In the genomic region with DNA sequence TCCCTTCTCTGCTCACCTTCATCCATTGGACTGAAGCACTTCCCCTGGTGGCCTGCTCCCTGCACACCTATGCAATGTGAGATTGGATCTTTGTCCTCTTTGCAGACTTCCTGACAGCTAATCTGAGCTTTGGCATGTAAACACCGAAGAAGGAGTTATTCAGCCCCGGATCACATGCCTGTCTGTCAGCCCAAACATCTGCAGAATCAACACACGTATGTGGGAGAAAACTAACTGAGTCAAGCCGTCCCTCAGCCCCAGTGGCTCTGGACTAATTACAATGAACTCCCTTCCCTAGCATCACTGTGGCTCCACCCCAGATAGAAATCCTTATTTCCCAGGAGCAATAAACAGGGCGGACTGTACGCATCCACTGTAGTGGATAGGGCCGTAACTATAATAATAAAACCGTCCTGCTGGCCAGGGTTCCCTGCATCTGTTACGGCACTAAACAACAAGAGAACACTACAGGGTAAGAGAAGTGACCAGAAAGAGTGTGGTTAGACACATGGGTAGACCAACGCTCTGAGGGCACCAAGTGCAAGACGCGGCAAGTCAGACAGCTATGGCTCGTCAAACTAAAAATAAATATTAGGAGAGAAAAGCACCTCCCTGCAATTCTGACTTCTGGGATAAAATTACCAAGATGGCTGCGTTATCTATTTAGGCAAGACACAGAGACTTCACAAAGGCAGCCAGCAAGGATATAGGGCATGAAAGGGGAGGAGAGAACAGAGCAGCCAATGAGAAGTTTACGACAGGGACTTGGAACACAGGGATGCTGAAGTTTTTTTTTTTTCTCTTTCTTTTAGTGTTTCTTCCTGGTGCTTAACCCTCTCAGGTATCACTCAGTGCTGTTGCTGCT, we compare ENCODE assay signal across 8 mouse cellular contexts. TPM values are rescaled to one million over a fixed set of nuclear protein-coding genes. Genes with fewer than 3 reads are reported as not detected.
DNase-seq lines count a peak whose midpoint lies in the region; ATAC-seq and TF ChIP-seq lines count a peak whose summit lies in the region.

No protein-coding gene starts in this region.

- no peaks in the 10 kb centered on the region for H3K9me3 ChIP-seq in embryonic facial prominence, embryonic 14.5 days (ENCODE audit: control insufficient read depth, low read length)
- no peaks in the 10 kb centered on the region for H3K9me3 ChIP-seq in heart, postnatal 0 days (replicated peaks; ENCODE audit: control insufficient read depth, low read length)
- H3K9me3 ChIP-seq in midbrain, embryonic 11.5 days (ENCODE audit: control insufficient read depth, low read length), result no peaks in the 10 kb centered on the region

- peaks cover 13% of the 10 kb centered on the region for H3K4me1 ChIP-seq in embryonic facial prominence, embryonic 14.5 days (ENCODE audit: control insufficient read depth, insufficient read depth, low read length)
- H3K4me1 ChIP-seq in heart, postnatal 0 days (ENCODE audit: control insufficient read depth, insufficient read depth), result peaks cover 4% of the 10 kb centered on the region
- H3K4me1 ChIP-seq in midbrain, embryonic 11.5 days (ENCODE audit: control insufficient read depth, insufficient read depth, low read length), result peaks cover 6% of the 10 kb centered on the region
- peaks cover 4% of the 10 kb centered on the region; the same call in 1 of the 2 replicates for H3K4me1 ChIP-seq in thymus, adult 2 months (replicated peaks; ENCODE audit: control insufficient read depth, insufficient read depth, low read length)

- H3K27me3 ChIP-seq in embryonic facial prominence, embryonic 14.5 days (replicated peaks; ENCODE audit: control insufficient read depth, insufficient read depth, low read length), result no peaks in the 10 kb centered on the region
- H3K27me3 ChIP-seq in heart, postnatal 0 days (ENCODE audit: control insufficient read depth, insufficient read depth, low read length), result no peaks in the 10 kb centered on the region
- H3K27me3 ChIP-seq in midbrain, embryonic 11.5 days (ENCODE audit: control insufficient read depth, insufficient read depth, low read length), result peaks cover 6% of the 10 kb centered on the region; the same call in 1 of the 2 replicates
- peaks cover 3% of the 10 kb centered on the region for H3K27me3 ChIP-seq in thymus, adult 2 months (ENCODE audit: control insufficient read depth, insufficient read depth, low read length)

- peak overlapping the region; percentile 58 for H3K4me3 ChIP-seq in embryonic facial prominence, embryonic 14.5 days (ENCODE audit: low read depth, low read length)
- H3K4me3 ChIP-seq in heart, postnatal 0 days (ENCODE audit: low read depth, low read length), result peak overlapping the region; percentile 89
- H3K4me3 ChIP-seq in midbrain, embryonic 11.5 days (ENCODE audit: low read depth, low read length), result no peak overlapping the region
- no peak overlapping the region for H3K4me3 ChIP-seq in thymus, adult 2 months (ENCODE audit: control insufficient read depth, insufficient read depth, low read length)

- no peak for TF ChIP-seq EP300 in heart, postnatal 0 days (IDR thresholded peaks at IDR 0.05; ENCODE audit: low read depth)

- H3K4me2 ChIP-seq in embryonic facial prominence, embryonic 14.5 days (ENCODE audit: low read depth, low read length), result peak overlapping the region; percentile 87
- peak overlapping the region; percentile 86 for H3K4me2 ChIP-seq in heart, postnatal 0 days (ENCODE audit: low read depth, low read length)
- no peak overlapping the region for H3K4me2 ChIP-seq in midbrain, embryonic 11.5 days

- ATAC-seq in embryonic facial prominence, embryonic 14.5 days (ENCODE audit: low read depth), result peak; percentile 62
- ATAC-seq in heart, postnatal 0 days (ENCODE audit: insufficient read depth, low read depth), result peak; percentile 43; the same call in 1 of the 2 replicates
- no peak for ATAC-seq in midbrain, embryonic 11.5 days (ENCODE audit: low FRiP score)

- no peak for TF ChIP-seq CTCF in heart, postnatal 0 days (IDR thresholded peaks at IDR 0.05; ENCODE audit: low read depth)
- TF ChIP-seq CTCF in thymus, adult 2 months (IDR thresholded peaks at IDR 0.05; ENCODE audit: borderline replicate concordance, control insufficient read depth, extremely low read depth, insufficient read depth, low read length, poor library complexity), result no peak

- peak overlapping the region; percentile 92 for H3K9ac ChIP-seq in embryonic facial prominence, embryonic 14.5 days (ENCODE audit: low read depth, low read length)
- H3K9ac ChIP-seq in heart, postnatal 0 days (replicated peaks; ENCODE audit: low read depth, low read length), result peak overlapping the region; percentile 38; the same call in 1 of the 2 replicates
- H3K9ac ChIP-seq in midbrain, embryonic 11.5 days (ENCODE audit: low read length), result no peak overlapping the region

- DNase-seq in brain, adult 2 months (ENCODE audit: low read depth, low spot score), result peak; percentile 47
- peak; percentile 90 for DNase-seq in embryonic facial prominence, embryonic 14.5 days (ENCODE audit: low spot score)
- DNase-seq in heart, postnatal 0 days (ENCODE audit: low spot score), result peak; percentile 42
- peak; percentile 86 for DNase-seq in midbrain, embryonic 11.5 days (ENCODE audit: low spot score, missing footprints)
- DNase-seq in thymus, postnatal 36 days, result no peak
- no peak for DNase-seq in spleen, postnatal 10 days (ENCODE audit: low spot score in 2 of 2)
- DNase-seq in thymus, adult 2 months, result no peak
- DNase-seq in urinary bladder, postnatal 36 days (ENCODE audit: low spot score in 2 of 2), result no peak

- no peak for TF ChIP-seq POLR2A in thymus, adult 2 months (IDR thresholded peaks at IDR 0.05; ENCODE audit: control insufficient read depth, extremely low read depth, insufficient read depth, low read length, poor library complexity)

- H3K27ac ChIP-seq in embryonic facial prominence, embryonic 14.5 days (replicated peaks; ENCODE audit: low read depth, low read length), result peak overlapping the region; percentile 92
- peak overlapping the region; percentile 78 for H3K27ac ChIP-seq in heart, postnatal 0 days (ENCODE audit: low read depth)
- H3K27ac ChIP-seq in midbrain, embryonic 11.5 days (ENCODE audit: low read depth, low read length), result no peak overlapping the region
- H3K27ac ChIP-seq in thymus, adult 2 months (ENCODE audit: control insufficient read depth, insufficient read depth, low read length), result no peak overlapping the region

- WGBS in embryonic facial prominence, embryonic 14.5 days, result 6% methylated on average over 15 of the region's 15 CpGs
- WGBS in heart, postnatal 0 days, result 7% methylated on average over 15 of the region's 15 CpGs
- WGBS in midbrain, embryonic 11.5 days, result 26% methylated on average over 15 of the region's 15 CpGs
- WGBS in thymus, adult 2 months, result 53% methylated on average over 15 of the region's 15 CpGs

- peaks cover 8% of the 10 kb centered on the region; the same call in 1 of the 2 replicates for H3K36me3 ChIP-seq in embryonic facial prominence, embryonic 14.5 days (ENCODE audit: control insufficient read depth, insufficient read depth, low read length)
- no peaks in the 10 kb centered on the region for H3K36me3 ChIP-seq in heart, postnatal 0 days (replicated peaks; ENCODE audit: control insufficient read depth, insufficient read depth, low read length)
- H3K36me3 ChIP-seq in midbrain, embryonic 11.5 days (ENCODE audit: control insufficient read depth, insufficient read depth, low read length), result no peaks in the 10 kb centered on the region
- H3K36me3 ChIP-seq in thymus, adult 2 months (ENCODE audit: control insufficient read depth, insufficient read depth, low read length), result no peaks in the 10 kb centered on the region

RNA-seq across cellular contexts. Expression of gene Tgfb2, which starts 3.2 kb away (rescaled TPM):
- polyA plus RNA-seq in embryonic facial prominence, embryonic 14.5 days (2014; fragmentation: Nextera tagmentation; extraction: Ambion mirVana), result 47.8 and 67.6 TPM in 2 replicates
- total RNA-seq in heart, postnatal 0 days (2014; rRNA removed; ENCODE audit: low replicate concordance), result 14.8 and 17.7 TPM in 2 replicates
- polyA plus RNA-seq in heart, postnatal 0 days (2015; fragmentation: Nextera tagmentation; extraction: Ambion mirVana), result 19.9 and 21.0 TPM in 2 replicates
- polyA plus RNA-seq in midbrain, embryonic 11.5 days (2014; fragmentation: Nextera tagmentation; extraction: Ambion mirVana), result 11.9 and 12.3 TPM in 2 replicates
- polyA plus RNA-seq in thymus, adult 2 months (2012; rRNA removed), result 0.78 and 0.89 TPM in 2 replicates

RNA-seq across cellular contexts. Expression of gene Rrp15, which starts 46.5 kb away (rescaled TPM):
- polyA plus RNA-seq in embryonic facial prominence, embryonic 14.5 days (2014; fragmentation: Nextera tagmentation; extraction: Ambion mirVana), result 59.7 and 61.5 TPM in 2 replicates
- total RNA-seq in heart, postnatal 0 days (2014; rRNA removed; ENCODE audit: low replicate concordance), result 1.6 and 4.7 TPM in 2 replicates
- polyA plus RNA-seq in heart, postnatal 0 days (2015; fragmentation: Nextera tagmentation; extraction: Ambion mirVana), result 19.2 and 21.8 TPM in 2 replicates
- 65.7 and 68.5 TPM in 2 replicates for polyA plus RNA-seq in midbrain, embryonic 11.5 days (2014; fragmentation: Nextera tagmentation; extraction: Ambion mirVana)
- polyA plus RNA-seq in thymus, adult 2 months (2012; rRNA removed), result 3.2 and 3.3 TPM in 2 replicates

Comparison
In these comparisons a context has a peak if more than half of its experiments do, and no peak if none do; other contexts are left out.
1. DNase-seq: peak in brain, adult 2 months (single experiment), embryonic facial prominence, embryonic 14.5 days (single experiment), heart, postnatal 0 days (single experiment) and midbrain, embryonic 11.5 days (single experiment); none in thymus, postnatal 36 days (0 of 2), spleen, postnatal 10 days (0 of 2), thymus, adult 2 months (single experiment) and urinary bladder, postnatal 36 days (0 of 2).
2. H3K27ac ChIP-seq: peak in embryonic facial prominence, embryonic 14.5 days (single experiment) and heart, postnatal 0 days (single experiment); none in midbrain, embryonic 11.5 days (single experiment) and thymus, adult 2 months (single experiment).
3. H3K4me3 ChIP-seq: peak in embryonic facial prominence, embryonic 14.5 days (single experiment) and heart, postnatal 0 days (single experiment); none in midbrain, embryonic 11.5 days (single experiment) and thymus, adult 2 months (single experiment).